Mouse (Mus musculus) heart, adult 2 months (tissue): ENCODE measurements around the gene Ptprm.

Experiments used
- CTCF ChIP-seq: fragments of 200-600 bp; IDR thresholded peaks from 2 replicates; pipeline ENCODE4 v1.8.1; 2022; ENCODE audit warnings: antibody characterized with exemption, mild to moderate bottlenecking, moderate library complexity
- POLR2A ChIP-seq: fragments of 200-500 bp; IDR thresholded peaks from 2 replicates; pipeline ENCODE4 v1.6.1; 2011; ENCODE audit warnings: mild to moderate bottlenecking, low read depth, low read length, control low read depth; ENCODE audit not compliant: insufficient read depth

GRCm38 (mm10) chr17:67179446-67179845 lies 174.8 kb downstream of the Ptprm start:
- no peak for TF ChIP-seq POLR2A
- TF ChIP-seq CTCF = no peak
